Mouse (Mus musculus) liver, embryonic 12.5 days (tissue): ENCODE measurements around the gene Rcbtb2. TPM values are rescaled to one million over a fixed set of nuclear protein-coding genes. Genes with fewer than 3 reads are reported as not detected.

Experiments used
- ATAC-seq: fragments of 200-750 bp; cut with Nextera tagmentation; 2 replicates; pipeline ENCODE4 v1.8.0; 2017; ENCODE audit warnings: moderate number of reproducible peaks, mild to moderate bottlenecking, moderate library complexity
- H3K27ac ChIP-seq: fragments of 300-500 bp; sonication (generic); 2 replicates; pipeline ENCODE4 v1.5.1; 2016; ENCODE audit warnings: mild to moderate bottlenecking
- H3K27me3 ChIP-seq: fragments of 300-500 bp; sonication (generic); replicated peaks from 2 replicates; pipeline ENCODE4 v1.6.1; 2016; ENCODE audit warnings: mild to moderate bottlenecking, moderate library complexity
- H3K36me3 ChIP-seq: fragments of 300-500 bp; sonication (generic); 2 replicates; pipeline ENCODE4 v1.6.1; 2016; ENCODE audit warnings: mild to moderate bottlenecking, moderate library complexity
- H3K4me1 ChIP-seq: fragments of 300-500 bp; sonication (generic); 2 replicates; pipeline ENCODE4 v1.6.1; 2016
- H3K4me2 ChIP-seq: fragments of 300-500 bp; sonication (generic); 2 replicates; pipeline ENCODE4 v1.6.1; 2016; ENCODE audit warnings: mild to moderate bottlenecking, moderate library complexity
- H3K4me3 ChIP-seq: fragments of 300-500 bp; sonication (generic); 2 replicates; pipeline ENCODE4 v1.5.1; 2016; ENCODE audit warnings: mild to moderate bottlenecking, moderate library complexity
- H3K9ac ChIP-seq: fragments of 300-500 bp; sonication (generic); 2 replicates; pipeline ENCODE4 v1.6.1; 2016; ENCODE audit warnings: mild to moderate bottlenecking, moderate library complexity
- H3K9me3 ChIP-seq: fragments of 300-500 bp; sonication (generic); replicated peaks from 2 replicates; pipeline ENCODE4 v1.6.1; 2016; ENCODE audit warnings: mild to moderate bottlenecking, moderate library complexity
- WGBS: fragments of 180-500 bp; shearing (Covaris S2); methylation state at CpG from one replicate; pipeline ENCODE4 v1.1.7; 2016; ENCODE audit not compliant: insufficient replicate concordance; 5-methylcytosine and 5-hydroxymethylcytosine counted together
- polyA plus RNA-seq: library from polyadenylated mRNA; unstranded; fragments of >200 nt; fragmentation: Nextera tagmentation; extraction: Ambion mirVana; gene quantifications from 2 replicates; pipeline ENCODE4 v1.2.1, GENCODE M21; 2016

Gene Rcbtb2
- polyA plus RNA-seq, 1 experiment from 2014 or later = 28.9 TPM

GRCm38 (mm10) chr14:73226849-73227248, 104.0 kb downstream of the Rcbtb2 start:
- ATAC-seq = no peak
- H3K9ac ChIP-seq = no peak overlapping the region
- peaks cover 14% of the 10 kb centered on the region for H3K36me3 ChIP-seq
- WGBS = 14% methylated on average over 1 of the region's 1 CpGs
- no peak overlapping the region for H3K4me2 ChIP-seq
- no peaks in the 10 kb centered on the region for H3K9me3 ChIP-seq
- no peaks in the 10 kb centered on the region for H3K27me3 ChIP-seq
- H3K4me1 ChIP-seq = peaks cover 3% of the 10 kb centered on the region; the same call in 1 of the 2 replicates
- no peak overlapping the region for H3K27ac ChIP-seq
- H3K4me3 ChIP-seq = no peak overlapping the region

GRCm38 (mm10) chr14:73231286-73231982, 108.6 kb downstream of the Rcbtb2 start:
- Histone ChIP-seq H3K4me3 (no peak overlapping the region), H3K4me1 (peaks cover 21% of the 10 kb centered on the region), H3K36me3 (peaks cover 17% of the 10 kb centered on the region), H3K9ac (no peak overlapping the region), H3K4me2 (no peak overlapping the region), H3K9me3 (no peaks in the 10 kb centered on the region), H3K27ac (no peak overlapping the region), H3K27me3 (no peaks in the 10 kb centered on the region)
- no peak for ATAC-seq
- WGBS = 63% methylated on average over 5 of the region's 5 CpGs

GRCm38 (mm10) chr14:73234468-73235031, 111.7 kb downstream of the Rcbtb2 start:
- ATAC-seq = peak; percentile 42; the same call in 1 of the 2 replicates

GRCm38 (mm10) chr14:73237848-73238321, 115.0 kb downstream of the Rcbtb2 start, which contains the start of gene Lpar6:
Gene Lpar6 (plus strand): TSS chr14:73237895.
- 3% methylated on average over 19 of the region's 19 CpGs for WGBS
- H3K4me3 ChIP-seq = peak within 1 kb of the TSS; percentile 52
- peak within 1 kb of the TSS; percentile 66 for H3K4me2 ChIP-seq

More at GRCm38 (mm10) chr14:73234468-73235031, 111.7 kb downstream of the Rcbtb2 start:
- Histone ChIP-seq H3K4me1 (peaks cover 37% of the 10 kb centered on the region), H3K27ac (peak overlapping the region; percentile 72), H3K4me3 (no peak overlapping the region), H3K27me3 (no peaks in the 10 kb centered on the region), H3K9me3 (no peaks in the 10 kb centered on the region), H3K36me3 (peaks cover 17% of the 10 kb centered on the region), H3K4me2 (peak overlapping the region; percentile 32), H3K9ac (no peak overlapping the region)
- whole genome bisulfite sequencing = 9% methylated on average over 2 of the region's 2 CpGs

GRCm38 (mm10) chr14:73238498-73239250, 115.8 kb downstream of the Rcbtb2 start:
- Histone ChIP-seq H3K27ac (peak overlapping the region; percentile 79), H3K4me1 (peaks cover 34% of the 10 kb centered on the region), H3K27me3 (no peaks in the 10 kb centered on the region), H3K36me3 (peaks cover 13% of the 10 kb centered on the region), H3K4me3 (peak overlapping the region; percentile 52), H3K9me3 (no peaks in the 10 kb centered on the region), H3K4me2 (peak overlapping the region; percentile 66), H3K9ac (peak overlapping the region; percentile 63)
- WGBS = under 1% methylated on average over 20 of the region's 20 CpGs
- ATAC-seq = peak; percentile 70

More at GRCm38 (mm10) chr14:73237848-73238321, 115.0 kb downstream of the Rcbtb2 start, which contains the start of gene Lpar6:
- 0 out of 2 replicates have a peak, but pooled peaks have one; percentile 31 for ATAC-seq
- H3K9me3 ChIP-seq = no peaks in the 10 kb centered on the region
- peaks cover 34% of the 10 kb centered on the region for H3K4me1 ChIP-seq
- peak within 1 kb of the TSS; percentile 79 for H3K27ac ChIP-seq
- peak within 1 kb of the TSS; percentile 63 for H3K9ac ChIP-seq
- peaks cover 13% of the 10 kb centered on the region for H3K36me3 ChIP-seq
- H3K27me3 ChIP-seq = no peaks in the 10 kb centered on the region

GRCm38 (mm10) chr14:73239291-73239690, 116.5 kb downstream of the Rcbtb2 start:
- 0 out of 2 replicates have a peak, but pooled peaks have one; percentile 51 for ATAC-seq
- WGBS = 0% methylated on average over 6 of the region's 6 CpGs
- no peaks in the 10 kb centered on the region for H3K27me3 ChIP-seq

GRCm38 (mm10) chr14:73239857-73240256, 117.0 kb downstream of the Rcbtb2 start:
- Histone ChIP-seq H3K9me3 (no peaks in the 10 kb centered on the region), H3K9ac (no peak overlapping the region), H3K4me2 (no peak overlapping the region), H3K27me3 (no peaks in the 10 kb centered on the region), H3K36me3 (peaks cover 23% of the 10 kb centered on the region), H3K4me3 (no peak overlapping the region), H3K4me1 (peaks cover 25% of the 10 kb centered on the region), H3K27ac (no peak overlapping the region)
- WGBS = 52% methylated on average over 3 of the region's 3 CpGs
- no peak for ATAC-seq

More at GRCm38 (mm10) chr14:73239291-73239690, 116.5 kb downstream of the Rcbtb2 start:
- Histone ChIP-seq H3K9me3 (no peaks in the 10 kb centered on the region), H3K4me3 (peak overlapping the region; percentile 52), H3K9ac (peak overlapping the region; percentile 63), H3K4me2 (peak overlapping the region; percentile 66), H3K4me1 (peaks cover 31% of the 10 kb centered on the region), H3K36me3 (peaks cover 17% of the 10 kb centered on the region), H3K27ac (peak overlapping the region; percentile 79)

GRCm38 (mm10) chr14:73244061-73244597, 121.3 kb downstream of the Rcbtb2 start:
- no peaks in the 10 kb centered on the region for H3K27me3 ChIP-seq
- no peak for ATAC-seq
- H3K36me3 ChIP-seq = peaks cover 23% of the 10 kb centered on the region
- no peak overlapping the region for H3K9ac ChIP-seq
- no peak overlapping the region for H3K27ac ChIP-seq
- 0 out of 2 replicates have a peak, but pooled peaks cover 3% of the 10 kb centered on the region for H3K4me1 ChIP-seq
- no peak overlapping the region for H3K4me2 ChIP-seq
- no peak overlapping the region for H3K4me3 ChIP-seq
- 88% methylated on average over 2 of the region's 2 CpGs for WGBS
- no peaks in the 10 kb centered on the region for H3K9me3 ChIP-seq

- WGBS = 89% methylated on average over 2 of the region's 2 CpGs
- Histone ChIP-seq H3K4me2 (no peak overlapping the region), H3K4me3 (no peak overlapping the region), H3K4me1 (peaks cover 5% of the 10 kb centered on the region), H3K9me3 (no peaks in the 10 kb centered on the region), H3K27ac (no peak overlapping the region), H3K27me3 (no peaks in the 10 kb centered on the region), H3K9ac (no peak overlapping the region), H3K36me3 (peaks cover 12% of the 10 kb centered on the region)
- ATAC-seq = peak; percentile 71
Measured at GRCm38 (mm10) chr14:73250056-73250455, 127.2 kb downstream of the Rcbtb2 start.

GRCm38 (mm10) chr14:73252276-73252675, 129.4 kb downstream of the Rcbtb2 start:
- H3K27ac ChIP-seq = peak overlapping the region; percentile 30; the same call in 1 of the 2 replicates
- H3K9ac ChIP-seq = no peak overlapping the region
- WGBS = 91% methylated on average over 2 of the region's 2 CpGs
- peaks cover 5% of the 10 kb centered on the region for H3K4me1 ChIP-seq
- H3K4me2 ChIP-seq = no peak overlapping the region
- ATAC-seq = no peak
- H3K36me3 ChIP-seq = peaks cover 12% of the 10 kb centered on the region; the same call in 1 of the 2 replicates
- H3K9me3 ChIP-seq = no peaks in the 10 kb centered on the region
- no peaks in the 10 kb centered on the region for H3K27me3 ChIP-seq
- no peak overlapping the region for H3K4me3 ChIP-seq

- Histone ChIP-seq H3K9ac (no peak overlapping the region), H3K27ac (peak overlapping the region; percentile 58), H3K27me3 (no peaks in the 10 kb centered on the region), H3K4me1 (peaks cover 5% of the 10 kb centered on the region), H3K9me3 (no peaks in the 10 kb centered on the region), H3K4me2 (no peak overlapping the region), H3K4me3 (no peak overlapping the region), H3K36me3 (peaks cover 8% of the 10 kb centered on the region; the same call in 1 of the 2 replicates)
- ATAC-seq = peak; percentile 50; the same call in 1 of the 2 replicates
- WGBS = 33% methylated on average over 6 of the region's 6 CpGs
Measured at GRCm38 (mm10) chr14:73253453-73254251, 130.8 kb downstream of the Rcbtb2 start.
